Mouse (Mus musculus): ENCODE results near the gene Nfrkb.

- no peak for TF ChIP-seq CTCF (IDR thresholded peaks at IDR 0.05; ENCODE audit: insufficient read depth, low read length)
- TF ChIP-seq POLR2A (IDR thresholded peaks at IDR 0.05; ENCODE audit: borderline replicate concordance, extremely low read depth, low read depth, low read length): no peak
Observed at GRCm38 (mm10) chr9:31454356-31454755, 68.4 kb downstream of the Nfrkb start.
